Mouse (Mus musculus) granulocyte monocyte progenitor cell, adult 5-6 weeks (primary cell): ENCODE results near the gene Angptl1. TPM values are rescaled to one million over a fixed set of nuclear protein-coding genes. Genes with fewer than 3 reads are reported as not detected.

Experiments
- ATAC-seq: replicated peaks from 2 replicates; pipeline ENCODE4 v1.8.0; 2016; ENCODE audit warnings: mild to moderate bottlenecking, moderate TSS enrichment, inconsistent platforms; ENCODE audit not compliant: poor library complexity, severe bottlenecking
- total RNA-seq, 2 experiments: library from RNA; stranded (forward) in 1 of 2; stranded (reverse) in 1 of 2; fragments of 200-712, 200-1000 nt in 1 of 2; fragments of >200 nt in 1 of 2; fragmentation: Nextera tagmentation in 1 of 2; gene quantifications; 2 replicates each; pipeline ENCODE4 v1.2.3; 2014 to 2017

Angptl1 gene
- total RNA-seq, 2 experiments from 2014 or later, result not detected

GRCm38 (mm10) chr1:156864240-156864639 is 25.9 kb downstream of the Angptl1 start:
- no peak for ATAC-seq

GRCm38 (mm10) chr1:156870028-156870427 is 31.7 kb downstream of the Angptl1 start:
- ATAC-seq, result no peak

- no peak for ATAC-seq
These were observed 32.3 kb downstream of the Angptl1 start for GRCm38 (mm10) chr1:156870616-156871015.

- ATAC-seq, result no peak
These were observed 46.4 kb downstream of the Angptl1 start for GRCm38 (mm10) chr1:156884782-156885181.

- no peak for ATAC-seq
These were observed 47.5 kb downstream of the Angptl1 start for GRCm38 (mm10) chr1:156885879-156886278.

- no peak for ATAC-seq
These were observed 50.5 kb downstream of the Angptl1 start for GRCm38 (mm10) chr1:156888830-156889229.

- ATAC-seq, result peak; percentile 25; the same call in 1 of the 2 replicates
These were observed 53.2 kb downstream of the Angptl1 start for GRCm38 (mm10) chr1:156891561-156891960.

- no peak for ATAC-seq
These were observed 63.3 kb downstream of the Angptl1 start for GRCm38 (mm10) chr1:156901689-156902088.

- ATAC-seq, result no peak
These were observed 65.5 kb downstream of the Angptl1 start for GRCm38 (mm10) chr1:156903899-156904298.

GRCm38 (mm10) chr1:156905660-156906059 is 67.3 kb downstream of the Angptl1 start:
- no peak for ATAC-seq

- ATAC-seq, result no peak
These were observed 70.9 kb downstream of the Angptl1 start for GRCm38 (mm10) chr1:156909265-156909664.

GRCm38 (mm10) chr1:156909866-156910265 is 71.5 kb downstream of the Angptl1 start:
- no peak for ATAC-seq

Other genes with a start within 250 kb of the Angptl1 start
- gene Tor3a, start 164.2 kb upstream of the Angptl1 start, total RNA-seq (2014; fragmentation: Nextera tagmentation), result 35.6 and 40.0 TPM in 2 replicates
- gene Tor3a, start 164.2 kb upstream of the Angptl1 start, total RNA-seq (2017), result 33.5 and 33.6 TPM in 2 replicates
- 18.6 and 30.9 TPM in 2 replicates for gene Fam20b, start 119.5 kb upstream of the Angptl1 start, total RNA-seq (2014; fragmentation: Nextera tagmentation)
- gene Fam20b, start 119.5 kb upstream of the Angptl1 start, total RNA-seq (2017), result 44.5 and 47.2 TPM in 2 replicates
- 12.5 and 20.4 TPM in 2 replicates for gene Ralgps2, start 101.1 kb downstream of the Angptl1 start, total RNA-seq (2014; fragmentation: Nextera tagmentation)
- 26.4 and 28.8 TPM in 2 replicates for gene Ralgps2, start 101.1 kb downstream of the Angptl1 start, total RNA-seq (2017)